Comparison of ENCODE assay signal across 9 mouse cellular contexts in genomic region chr17:42602829-42603784, GRCm38 (mm10). TPM values are rescaled to one million over a fixed set of nuclear protein-coding genes. Genes with fewer than 3 reads are reported as not detected.
DNase-seq lines count a peak whose midpoint lies in the region; ATAC-seq and TF ChIP-seq lines count a peak whose summit lies in the region.
"Had no signal": no experiment of that assay in that cellular context is flagged by ENCODE, and none has a peak within 500 bp of the region (broad histone marks: within the 10 kb centered on the region; RNA-seq: fewer than 3 reads in every experiment).

No protein-coding gene starts in this region.

- peak; percentile 68 for DNase-seq in ES-CJ7 (ENCODE audit: low read depth, low spot score)
- DNase-seq in brain, embryonic 18.5 days (ENCODE audit: low read depth, low spot score), result peak; percentile 73
- DNase-seq in heart, postnatal 14 days, result peak; percentile 70 to 81
- peak; percentile 87 to 88 for DNase-seq in kidney, postnatal 4 days
- peak; percentile 63 for DNase-seq in liver, postnatal 0 days
- DNase-seq in ovary, adult 18-20 months (ENCODE audit: low spot score), result peak; percentile 33
- peak; percentile 68 for DNase-seq in urinary bladder, postnatal 14 days (ENCODE audit: low spot score)

- no peak for TF ChIP-seq EP300 in liver, postnatal 0 days (IDR thresholded peaks at IDR 0.05; ENCODE audit: low read depth)

- no peaks in the 10 kb centered on the region for H3K36me3 ChIP-seq in forebrain, embryonic 12.5 days (replicated peaks)
- no peaks in the 10 kb centered on the region for H3K36me3 ChIP-seq in liver, postnatal 0 days (replicated peaks; ENCODE audit: insufficient read depth, low read length)

- H3K4me2 ChIP-seq in forebrain, embryonic 12.5 days, result no peak overlapping the region
- H3K4me2 ChIP-seq in liver, postnatal 0 days (ENCODE audit: low read depth, low read length), result no peak overlapping the region

- H3K9ac ChIP-seq in forebrain, embryonic 12.5 days, result no peak overlapping the region
- H3K9ac ChIP-seq in liver, postnatal 0 days (replicated peaks), result no peak overlapping the region

- no peak overlapping the region for H3K4me3 ChIP-seq in forebrain, embryonic 12.5 days (replicated peaks)
- H3K4me3 ChIP-seq in liver, postnatal 0 days (ENCODE audit: low read depth, low read length), result no peak overlapping the region

- intact Hi-C loops in heart, postnatal 14 days (cut with DNase I), result loop anchor here (10.0 kb wide), 1 partner anchor 1628 kb away; no protein-coding TSS in a partner anchor

- peaks cover under 1% of the 10 kb centered on the region; the same call in 1 of the 2 replicates for H3K4me1 ChIP-seq in forebrain, embryonic 12.5 days
- no peaks in the 10 kb centered on the region for H3K4me1 ChIP-seq in liver, postnatal 0 days (ENCODE audit: insufficient read depth)

- no peaks in the 10 kb centered on the region for H3K9me3 ChIP-seq in forebrain, embryonic 12.5 days
- no peaks in the 10 kb centered on the region for H3K9me3 ChIP-seq in liver, postnatal 0 days (ENCODE audit: low read length)

- TF ChIP-seq CTCF in liver, postnatal 0 days (IDR thresholded peaks at IDR 0.05; ENCODE audit: low read depth), result peak; percentile 87

- 30% methylated on average over 15 of the region's 15 CpGs for WGBS in forebrain, embryonic 12.5 days
- WGBS in liver, postnatal 0 days (ENCODE audit: insufficient replicate concordance), result 22% methylated on average over 15 of the region's 15 CpGs

- no peaks in the 10 kb centered on the region for H3K27me3 ChIP-seq in forebrain, embryonic 12.5 days
- no peaks in the 10 kb centered on the region for H3K27me3 ChIP-seq in liver, postnatal 0 days (ENCODE audit: insufficient read depth, low read length)

- ATAC-seq in forebrain, embryonic 12.5 days (ENCODE audit: low FRiP score), result peak; percentile 90
- ATAC-seq in liver, postnatal 0 days, result no peak

- H3K27ac ChIP-seq in forebrain, embryonic 12.5 days, result no peak overlapping the region
- H3K27ac ChIP-seq in liver, postnatal 0 days (ENCODE audit: low read depth), result no peak overlapping the region

RNA-seq across cellular contexts. Expression of gene Opn5, which starts 8.1 kb away (rescaled TPM):
- not detected in 2 replicates for polyA plus RNA-seq in forebrain, embryonic 12.5 days (2016; fragmentation: Nextera tagmentation; extraction: Ambion mirVana)
- total RNA-seq in heart, postnatal 14 days (2021), result not detected
- not detected in 2 replicates for polyA plus RNA-seq in liver, postnatal 0 days (2015; fragmentation: Nextera tagmentation; extraction: Ambion mirVana)
- polyA plus RNA-seq: heart, embryonic 14.5 days had no signal

Comparison
In these comparisons a context has a peak if more than half of its experiments do, and no peak if none do; other contexts are left out.
1. DNase-seq: peak in every context shown above with its lines; median percentile 88 in kidney, postnatal 4 days; 76 in heart, postnatal 14 days; 73 in brain, embryonic 18.5 days; 68 in ES-CJ7; 68 in urinary bladder, postnatal 14 days; 63 in liver, postnatal 0 days; 33 in ovary, adult 18-20 months.